Mouse (Mus musculus): Measurements from ENCODE around the gene Zdhhc11. TPM values are rescaled to one million over a fixed set of nuclear protein-coding genes. Genes with fewer than 3 reads are reported as not detected.

The Zdhhc11 gene
- not detected in 2 replicates for polyA plus RNA-seq (2012; rRNA removed)

GRCm38 (mm10) chr13:73963551-73963950, at the start of gene Zdhhc11:
Zdhhc11 (plus strand) TSS chr13:73963851.

GRCm38 (mm10) chr13:73937321-73938176, 26.1 kb upstream of the Zdhhc11 start, which contains the start of the genes Trip13 and Brd9:
Trip13 (minus strand) TSS chr13:73937784.
Brd9 (plus strand) TSS chr13:73937811.

GRCm38 (mm10) chr13:74008948-74009718, 45.5 kb downstream of the Zdhhc11 start, which contains the start of gene Tppp:
Tppp (plus strand) TSS chr13:74009407.

Other genes with a start within 250 kb of the Zdhhc11 start
- gene Slc12a7, start 230.8 kb upstream of the Zdhhc11 start, polyA plus RNA-seq (2012; rRNA removed): 95.5 and 121 TPM in 2 replicates
- 14.3 and 17.2 TPM in 2 replicates for gene Nkd2, start 116.2 kb upstream of the Zdhhc11 start, polyA plus RNA-seq (2012; rRNA removed)
- gene Trip13, start 26.1 kb upstream of the Zdhhc11 start, polyA plus RNA-seq (2012; rRNA removed): 0.49 and 1.2 TPM in 2 replicates
- gene Brd9, start 26.0 kb upstream of the Zdhhc11 start, polyA plus RNA-seq (2012; rRNA removed): 19.6 and 20.2 TPM in 2 replicates
- gene Tppp, start 45.6 kb downstream of the Zdhhc11 start, polyA plus RNA-seq (2012; rRNA removed): 36.5 and 39.8 TPM in 2 replicates
- 2.0 and 2.5 TPM in 2 replicates for gene Cep72, start 98.4 kb downstream of the Zdhhc11 start, polyA plus RNA-seq (2012; rRNA removed)
- 117 and 152 TPM in 2 replicates for gene Slc9a3, start 157.6 kb downstream of the Zdhhc11 start, polyA plus RNA-seq (2012; rRNA removed)
- 32.9 and 34.1 TPM in 2 replicates for gene Exoc3, start 244.9 kb downstream of the Zdhhc11 start, polyA plus RNA-seq (2012; rRNA removed)